Mouse (Mus musculus): Measurements from ENCODE around the gene Nes. TPM values are rescaled to one million over a fixed set of nuclear protein-coding genes. Genes with fewer than 3 reads are reported as not detected.
A peak's percentile ranks its signal among the peaks of the same experiment; 100 is the strongest.

Nes gene
- polyA plus RNA-seq, 1 experiment from 2014 or later = 92.0 TPM

GRCm38 (mm10) chr3:87982836-87983601 is 12.1 kb downstream of the Nes start:
- H3K27me3 ChIP-seq (ENCODE audit: control insufficient read depth, insufficient read depth, low read length) = no peaks in the 10 kb centered on the region
- 2% methylated on average over 13 of the region's 13 CpGs for WGBS
- ATAC-seq (replicated peaks; ENCODE audit: low FRiP score) (peak; percentile 37), DNase-seq (ENCODE audit: low spot score) (peak; percentile 80)
- H3K4me1 ChIP-seq (replicated peaks; ENCODE audit: control insufficient read depth, insufficient read depth, low read length) = peaks cover 55% of the 10 kb centered on the region
- H3K36me3 ChIP-seq (ENCODE audit: control insufficient read depth, insufficient read depth, low read length) = no peaks in the 10 kb centered on the region
- H3K27ac ChIP-seq (ENCODE audit: low read depth, low read length) = peak overlapping the region; percentile 88
- H3K9me3 ChIP-seq (ENCODE audit: control insufficient read depth, low read length) = no peaks in the 10 kb centered on the region
- peak overlapping the region; percentile 51 for H3K9ac ChIP-seq (ENCODE audit: low read length)
- H3K4me2 ChIP-seq (ENCODE audit: low read depth, low read length, severe bottlenecking) = peak overlapping the region; percentile 36
- H3K4me3 ChIP-seq (ENCODE audit: low read depth, low read length) = no peak overlapping the region

- H3K27me3 ChIP-seq (ENCODE audit: control insufficient read depth, insufficient read depth, low read length) = peaks cover 2% of the 10 kb centered on the region; the same call in 1 of the 2 replicates
- H3K4me1 ChIP-seq (replicated peaks; ENCODE audit: control insufficient read depth, insufficient read depth, low read length) = peaks cover 60% of the 10 kb centered on the region
- 51% methylated on average over 6 of the region's 6 CpGs for WGBS
- peak overlapping the region; percentile 36 for H3K4me2 ChIP-seq (ENCODE audit: low read depth, low read length, severe bottlenecking)
- no peaks in the 10 kb centered on the region for H3K9me3 ChIP-seq (ENCODE audit: control insufficient read depth, low read length)
- ATAC-seq (replicated peaks; ENCODE audit: low FRiP score) (no peak), DNase-seq (ENCODE audit: low spot score) (peak; percentile 54)
- peak overlapping the region; percentile 51; the same call in 1 of the 2 replicates for H3K9ac ChIP-seq (ENCODE audit: low read length)
- no peak overlapping the region for H3K4me3 ChIP-seq (ENCODE audit: low read depth, low read length)
- no peaks in the 10 kb centered on the region for H3K36me3 ChIP-seq (ENCODE audit: control insufficient read depth, insufficient read depth, low read length)
- H3K27ac ChIP-seq (ENCODE audit: low read depth, low read length) = peak overlapping the region; percentile 88
These were observed 12.7 kb downstream of the Nes start for GRCm38 (mm10) chr3:87983627-87984026.

- peak overlapping the region; percentile 51; the same call in 1 of the 2 replicates for H3K9ac ChIP-seq (ENCODE audit: low read length)
- peaks cover 6% of the 10 kb centered on the region for H3K27me3 ChIP-seq (ENCODE audit: control insufficient read depth, insufficient read depth, low read length)
- peaks cover 60% of the 10 kb centered on the region for H3K4me1 ChIP-seq (replicated peaks; ENCODE audit: control insufficient read depth, insufficient read depth, low read length)
- ATAC-seq (replicated peaks; ENCODE audit: low FRiP score) (no peak), DNase-seq (ENCODE audit: low spot score) (no peak)
- no peak overlapping the region for H3K4me3 ChIP-seq (ENCODE audit: low read depth, low read length)
- no peaks in the 10 kb centered on the region for H3K36me3 ChIP-seq (ENCODE audit: control insufficient read depth, insufficient read depth, low read length)
- peak overlapping the region; percentile 11; the same call in 1 of the 2 replicates for H3K4me2 ChIP-seq (ENCODE audit: low read depth, low read length, severe bottlenecking)
- H3K27ac ChIP-seq (ENCODE audit: low read depth, low read length) = no peak overlapping the region; the same call in 1 of the 2 replicates
- H3K9me3 ChIP-seq (ENCODE audit: control insufficient read depth, low read length) = no peaks in the 10 kb centered on the region
- 54% methylated on average over 3 of the region's 3 CpGs for WGBS
These were observed 13.2 kb downstream of the Nes start for GRCm38 (mm10) chr3:87984094-87984493.

- Histone ChIP-seq H3K9ac (ENCODE audit: low read length) (peak overlapping the region; percentile 14; the same call in 1 of the 2 replicates), H3K4me3 (ENCODE audit: low read depth, low read length) (no peak overlapping the region), H3K27me3 (ENCODE audit: control insufficient read depth, insufficient read depth, low read length) (peaks cover 6% of the 10 kb centered on the region), H3K27ac (ENCODE audit: low read depth, low read length) (peak overlapping the region; percentile 55; the same call in 1 of the 2 replicates), H3K36me3 (ENCODE audit: control insufficient read depth, insufficient read depth, low read length) (no peaks in the 10 kb centered on the region), H3K4me1 (replicated peaks; ENCODE audit: control insufficient read depth, insufficient read depth, low read length) (peaks cover 53% of the 10 kb centered on the region), H3K9me3 (ENCODE audit: control insufficient read depth, low read length) (no peaks in the 10 kb centered on the region), H3K4me2 (ENCODE audit: low read depth, low read length, severe bottlenecking) (no peak overlapping the region)
- WGBS = 44% methylated on average over 12 of the region's 12 CpGs
- DNase-seq (ENCODE audit: low spot score) (peak; percentile 72), ATAC-seq (replicated peaks; ENCODE audit: low FRiP score) (no peak)
These were observed 14.8 kb downstream of the Nes start for GRCm38 (mm10) chr3:87985505-87986320.

GRCm38 (mm10) chr3:87986868-87987267 is 16.0 kb downstream of the Nes start:
- Histone ChIP-seq H3K27me3 (ENCODE audit: control insufficient read depth, insufficient read depth, low read length) (peaks cover 6% of the 10 kb centered on the region), H3K9ac (ENCODE audit: low read length) (peak overlapping the region; percentile 33; the same call in 1 of the 2 replicates)
- under 1% methylated on average over 17 of the region's 17 CpGs for WGBS

GRCm38 (mm10) chr3:87987633-87988032 is 16.8 kb downstream of the Nes start:
- ATAC-seq (replicated peaks; ENCODE audit: low FRiP score) = peak; percentile 62
- H3K4me2 ChIP-seq (ENCODE audit: low read depth, low read length, severe bottlenecking) = peak overlapping the region; percentile 66
- peak; percentile 86 for DNase-seq (ENCODE audit: low spot score)
- H3K9ac ChIP-seq (ENCODE audit: low read length) = peak overlapping the region; percentile 33; the same call in 1 of the 2 replicates
- peaks cover 41% of the 10 kb centered on the region for H3K4me1 ChIP-seq (replicated peaks; ENCODE audit: control insufficient read depth, insufficient read depth, low read length)
- H3K4me3 ChIP-seq (ENCODE audit: low read depth, low read length) = peak overlapping the region; percentile 25
- H3K27me3 ChIP-seq (ENCODE audit: control insufficient read depth, insufficient read depth, low read length) = peaks cover 6% of the 10 kb centered on the region
- no peaks in the 10 kb centered on the region for H3K9me3 ChIP-seq (ENCODE audit: control insufficient read depth, low read length)
- H3K27ac ChIP-seq (ENCODE audit: low read depth, low read length) = 0 out of 2 replicates have a peak overlapping the region, but pooled peaks have one; percentile 8
- under 1% methylated on average over 15 of the region's 15 CpGs for WGBS
- no peaks in the 10 kb centered on the region for H3K36me3 ChIP-seq (ENCODE audit: control insufficient read depth, insufficient read depth, low read length)

More at GRCm38 (mm10) chr3:87986868-87987267, 16.0 kb downstream of the Nes start:
- H3K4me3 ChIP-seq (ENCODE audit: low read depth, low read length) = peak overlapping the region; percentile 25
- peak overlapping the region; percentile 66 for H3K4me2 ChIP-seq (ENCODE audit: low read depth, low read length, severe bottlenecking)
- no peaks in the 10 kb centered on the region for H3K9me3 ChIP-seq (ENCODE audit: control insufficient read depth, low read length)
- ATAC-seq (replicated peaks; ENCODE audit: low FRiP score) = peak; percentile 75
- H3K36me3 ChIP-seq (ENCODE audit: control insufficient read depth, insufficient read depth, low read length) = no peaks in the 10 kb centered on the region
- DNase-seq (ENCODE audit: low spot score) = peak; percentile 100
- H3K27ac ChIP-seq (ENCODE audit: low read depth, low read length) = 0 out of 2 replicates have a peak overlapping the region, but pooled peaks have one; percentile 8
- peaks cover 48% of the 10 kb centered on the region for H3K4me1 ChIP-seq (replicated peaks; ENCODE audit: control insufficient read depth, insufficient read depth, low read length)

- H3K36me3 ChIP-seq (ENCODE audit: control insufficient read depth, insufficient read depth, low read length) = no peaks in the 10 kb centered on the region
- peaks cover 6% of the 10 kb centered on the region for H3K27me3 ChIP-seq (ENCODE audit: control insufficient read depth, insufficient read depth, low read length)
- H3K4me1 ChIP-seq (replicated peaks; ENCODE audit: control insufficient read depth, insufficient read depth, low read length) = peaks cover 36% of the 10 kb centered on the region
- peak overlapping the region; percentile 66 for H3K4me2 ChIP-seq (ENCODE audit: low read depth, low read length, severe bottlenecking)
- peak; percentile 61 for DNase-seq (ENCODE audit: low spot score)
- WGBS = 7% methylated on average over 15 of the region's 15 CpGs
- H3K9me3 ChIP-seq (ENCODE audit: control insufficient read depth, low read length) = no peaks in the 10 kb centered on the region
- no peak overlapping the region for H3K27ac ChIP-seq (ENCODE audit: low read depth, low read length)
- ATAC-seq (replicated peaks; ENCODE audit: low FRiP score) = no peak; the same call in 1 of the 2 replicates
- peak overlapping the region; percentile 25 for H3K4me3 ChIP-seq (ENCODE audit: low read depth, low read length)
- H3K9ac ChIP-seq (ENCODE audit: low read length) = peak overlapping the region; percentile 33; the same call in 1 of the 2 replicates
These were observed 17.2 kb downstream of the Nes start for GRCm38 (mm10) chr3:87988068-87988467.

- H3K4me3 ChIP-seq (ENCODE audit: low read depth, low read length) = no peak overlapping the region
- H3K27ac ChIP-seq (ENCODE audit: low read depth, low read length) = no peak overlapping the region
- H3K4me2 ChIP-seq (ENCODE audit: low read depth, low read length, severe bottlenecking) = no peak overlapping the region
- H3K4me1 ChIP-seq (replicated peaks; ENCODE audit: control insufficient read depth, insufficient read depth, low read length) = peaks cover 23% of the 10 kb centered on the region
- no peaks in the 10 kb centered on the region for H3K9me3 ChIP-seq (ENCODE audit: control insufficient read depth, low read length)
- H3K36me3 ChIP-seq (ENCODE audit: control insufficient read depth, insufficient read depth, low read length) = no peaks in the 10 kb centered on the region
- H3K9ac ChIP-seq (ENCODE audit: low read length) = no peak overlapping the region
- H3K27me3 ChIP-seq (ENCODE audit: control insufficient read depth, insufficient read depth, low read length) = peaks cover 17% of the 10 kb centered on the region
- ATAC-seq (replicated peaks; ENCODE audit: low FRiP score) = no peak
- peak; percentile 50 for DNase-seq (ENCODE audit: low spot score)
- WGBS = 33% methylated on average over 10 of the region's 10 CpGs
These were observed 19.1 kb downstream of the Nes start for GRCm38 (mm10) chr3:87989935-87990334.
